Mouse (Mus musculus) cerebellum, postnatal 10 days (tissue): Measurements from ENCODE around the gene Mip.
"Not testable (repeated sequence)": the region's sequence is repeated elsewhere in the genome, so short reads cannot be mapped to it uniquely, and the experiment has no call there.

ENCODE experiments used
- DNase-seq, 2 experiments: peaks; one replicate each; pipeline ENCODE4 v3.0.0; 2021; ENCODE audit warnings: mixed read lengths in 2 of 2

Gene Mip

DNA sequence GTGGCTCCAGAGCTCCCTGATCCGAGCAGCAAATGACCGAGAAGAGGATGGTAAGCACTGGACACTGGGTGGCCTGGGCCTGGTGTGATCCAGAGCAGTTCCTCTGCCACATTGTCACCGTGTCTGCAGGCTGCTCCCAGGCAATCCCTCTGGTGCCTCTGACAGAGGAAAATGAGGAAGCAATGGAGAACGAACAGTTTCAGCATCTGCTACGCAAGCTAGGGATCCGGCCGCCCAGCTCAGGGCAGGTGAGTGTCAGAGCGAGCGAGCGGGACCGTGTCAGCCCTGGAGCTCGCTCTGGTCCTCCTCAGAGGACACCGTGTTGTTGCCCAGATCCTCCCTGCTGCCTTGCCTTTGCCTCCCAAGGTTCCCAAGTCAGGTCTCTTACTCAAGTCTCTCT is 24.9 kb downstream of the Mip start:
- DNase-seq: no peak

DNA sequence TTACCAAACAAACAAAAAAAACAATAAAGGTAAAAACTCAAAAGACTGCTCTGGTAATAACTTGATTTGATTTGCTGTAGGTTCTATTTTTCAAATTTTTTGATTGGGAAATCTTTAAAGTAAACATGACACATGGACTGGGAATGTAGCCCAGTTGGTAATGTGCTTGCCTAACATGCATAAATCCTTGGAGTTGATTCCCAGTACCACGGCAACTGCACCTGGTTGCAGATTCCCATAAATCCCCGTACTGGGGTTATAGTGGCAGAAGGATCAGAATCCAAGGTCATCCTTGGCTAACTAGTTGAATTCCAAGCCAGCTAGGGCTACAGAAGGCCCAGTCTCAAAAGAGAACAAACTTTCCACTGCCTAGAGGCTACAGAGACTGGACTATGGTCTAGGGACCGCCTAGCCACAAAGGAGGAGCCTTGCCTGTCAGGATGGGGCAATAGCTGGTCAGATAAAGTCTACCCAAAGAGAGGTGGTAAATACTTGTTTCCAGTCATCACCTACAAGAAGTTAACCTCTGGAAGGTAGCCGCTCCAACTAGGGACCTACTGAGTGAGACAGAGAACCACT is 28.1 kb downstream of the Mip start, which contains the start of gene Apon:
Apon (plus strand) TSS at position 420 of the 579 bp plus-strand sequence.
- DNase-seq: no peak

DNA sequence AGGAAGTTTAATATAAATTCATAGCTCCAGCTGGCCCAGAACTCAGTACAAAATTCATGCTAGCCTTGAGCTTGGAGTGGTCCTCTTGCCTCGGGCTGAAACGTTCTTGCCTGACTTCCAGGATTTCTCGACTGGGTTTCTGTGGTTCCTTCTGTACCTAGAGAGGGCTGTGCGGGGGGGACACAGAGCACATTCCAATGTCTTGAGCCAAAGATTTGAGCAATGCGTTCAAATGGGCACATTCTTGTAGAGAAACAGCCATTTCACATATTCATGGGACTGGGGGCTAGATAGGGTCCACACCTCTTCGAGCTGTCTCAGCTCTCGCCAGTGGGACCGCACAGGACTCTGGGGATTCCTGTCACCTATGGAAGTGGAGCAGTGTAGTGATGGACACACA is 30.3 kb downstream of the Mip start:
- DNase-seq: no peak

DNA sequence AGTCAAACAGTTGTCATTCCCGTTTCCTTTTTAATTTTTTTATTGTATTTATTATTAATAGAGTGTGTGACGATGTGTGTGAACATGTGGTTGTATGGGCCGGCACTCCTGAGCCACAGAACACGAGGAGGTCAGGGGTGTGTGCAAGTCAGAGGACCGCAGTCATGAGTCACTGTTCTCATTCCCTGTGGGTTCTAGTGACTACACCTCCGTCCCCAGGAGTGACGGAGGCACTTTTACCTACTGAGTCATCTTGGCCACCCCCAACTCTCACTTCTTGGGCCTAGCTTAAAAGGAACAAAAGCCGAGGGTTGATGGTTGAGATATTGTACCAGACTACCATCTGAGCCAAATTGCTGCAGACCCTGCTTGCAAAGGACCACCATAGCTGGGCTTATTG is 30.7 kb downstream of the Mip start:
- DNase-seq: no peak

DNA sequence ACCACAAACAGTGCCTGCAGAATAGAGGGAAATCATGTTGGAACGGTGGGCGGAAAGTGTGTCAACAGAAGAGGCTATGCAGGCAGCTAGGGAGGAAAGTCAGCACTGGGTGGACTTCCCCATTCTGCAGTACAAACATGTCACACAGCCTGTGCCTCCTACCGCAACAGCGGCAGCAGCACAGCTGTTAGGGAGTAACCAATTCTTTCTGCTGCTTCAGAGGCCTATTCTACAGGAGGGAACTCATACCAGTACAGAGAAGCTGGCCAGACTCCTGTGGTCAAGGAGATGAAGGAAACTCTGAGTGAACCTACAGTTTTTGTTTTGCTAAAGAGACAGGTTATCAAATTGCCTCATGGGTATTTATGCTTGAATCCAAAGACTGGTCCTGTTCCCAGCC is 33.3 kb downstream of the Mip start:
- no peak for DNase-seq

DNA sequence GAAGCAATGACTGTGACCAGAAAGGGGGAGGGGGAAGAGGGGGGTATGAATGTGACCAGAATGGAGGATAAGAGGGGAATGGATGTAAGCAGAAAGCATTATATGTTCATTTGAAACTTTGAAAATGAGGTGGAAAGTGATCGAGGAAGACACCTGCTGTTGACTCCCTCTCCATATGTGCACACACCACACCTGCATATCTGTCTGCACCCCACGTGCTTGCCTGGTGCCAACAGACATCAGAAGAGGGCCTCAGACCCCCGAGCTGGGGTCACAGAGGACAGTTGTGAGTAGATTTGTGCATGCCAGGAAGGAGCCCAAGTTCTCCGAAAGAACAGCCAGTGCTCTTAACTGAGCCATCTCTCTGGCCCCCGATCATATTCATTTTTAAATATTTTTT is 34.3 kb downstream of the Mip start:
- DNase-seq: no peak

DNA sequence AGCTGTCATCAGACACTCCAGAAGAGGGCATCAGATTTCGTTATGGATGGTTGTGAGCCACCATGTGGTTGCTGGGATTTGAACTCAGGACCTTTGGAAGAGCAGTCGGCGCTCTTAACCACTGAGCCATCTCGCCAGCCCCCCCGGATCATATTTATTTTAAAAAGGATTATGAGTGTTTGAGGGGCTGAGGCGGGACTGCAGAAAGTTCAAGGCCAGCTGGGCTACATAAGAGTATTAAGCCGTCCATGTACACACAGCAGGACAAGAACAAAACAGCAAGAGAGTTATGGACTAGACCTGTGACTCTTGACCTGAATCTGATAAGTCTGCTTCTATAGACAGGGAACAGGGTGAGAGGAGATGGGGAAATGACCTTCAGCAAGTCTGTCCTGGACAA is 34.7 kb downstream of the Mip start:
- DNase-seq: not testable (repeated sequence)

DNA sequence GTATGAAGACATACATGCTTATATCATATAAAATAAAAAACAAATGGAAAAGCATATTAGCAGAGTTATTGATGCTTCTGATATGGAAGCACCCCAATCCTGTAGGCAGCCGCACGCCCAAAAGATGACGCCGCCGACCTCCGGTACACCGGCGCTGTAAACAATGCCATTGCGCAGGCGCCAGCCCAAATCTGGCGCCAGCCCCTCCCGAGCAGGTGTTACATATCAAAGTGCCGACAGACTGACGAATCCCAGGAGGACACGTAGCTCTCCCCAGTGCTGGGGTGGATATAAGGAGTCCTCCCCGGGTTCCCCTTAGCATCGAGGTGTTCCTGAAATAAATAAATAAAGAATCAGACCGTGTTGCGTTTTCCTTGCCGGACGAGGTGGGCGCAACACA is 36.7 kb downstream of the Mip start:
- DNase-seq: no peak

DNA sequence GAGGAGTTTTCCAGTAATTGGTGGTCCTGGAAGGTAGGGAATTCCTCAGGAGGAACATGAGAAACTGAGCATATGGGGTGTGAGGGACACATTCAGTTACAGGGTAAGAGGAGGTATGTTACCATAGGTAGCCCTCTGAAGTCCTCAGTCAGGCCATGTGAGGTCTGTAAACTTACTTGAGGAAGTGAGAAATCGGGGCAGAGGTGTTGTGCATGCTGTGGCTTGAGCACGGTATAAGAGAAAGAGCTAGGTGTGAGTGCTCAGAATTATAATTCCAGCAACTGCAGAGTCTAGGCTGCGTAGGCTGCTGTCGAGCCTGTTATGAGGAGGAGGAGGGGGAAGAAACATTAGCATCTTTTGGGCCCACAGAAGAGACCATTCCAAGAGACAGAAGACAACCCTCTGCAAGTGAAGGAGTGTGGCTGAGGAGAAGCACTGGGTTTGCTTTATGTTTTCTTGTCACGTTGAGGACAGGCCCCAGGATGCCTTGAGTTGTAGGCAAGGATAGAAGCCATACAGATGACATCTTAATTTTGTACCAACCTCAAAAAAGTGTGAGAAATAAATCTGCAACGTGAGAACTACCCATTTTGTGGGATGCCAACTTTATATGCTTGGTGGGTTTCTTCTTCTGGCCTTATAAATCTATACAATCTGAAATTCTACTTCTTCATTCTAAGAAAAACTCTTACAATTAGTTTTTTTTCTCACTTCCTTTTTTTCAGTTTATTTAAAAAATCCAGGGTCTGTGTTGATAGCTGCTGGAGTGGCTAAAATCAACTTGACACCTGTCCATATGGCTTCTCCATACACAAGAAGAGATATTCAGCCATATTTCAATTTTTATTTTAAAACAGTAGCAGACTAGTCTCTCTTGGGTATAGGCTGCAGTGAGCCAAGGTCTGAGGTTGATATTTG is 38.0 kb downstream of the Mip start:
- DNase-seq: no peak

DNA sequence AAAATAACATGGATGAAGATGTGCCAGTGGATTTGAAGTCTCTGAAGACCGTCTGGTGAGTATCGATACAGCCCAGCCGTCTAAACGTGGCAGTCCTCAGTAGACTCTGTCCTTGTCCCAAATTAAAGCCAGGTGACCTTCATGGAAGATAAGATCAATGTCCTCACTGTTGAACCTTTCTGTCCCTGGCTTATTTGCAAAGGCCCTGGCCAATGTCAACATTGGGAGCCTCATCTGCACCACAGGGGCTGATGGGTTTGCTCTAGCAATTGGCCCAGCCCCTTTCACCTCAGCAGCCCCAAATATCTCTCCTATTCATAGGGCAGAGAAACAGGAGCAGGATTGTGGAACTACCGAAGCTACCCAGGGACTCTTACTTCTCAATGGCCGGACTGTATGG is 42.7 kb downstream of the Mip start, which contains the start of gene Apof:
Apof (plus strand) TSS at position 301 of the 400 bp plus-strand sequence.
- no peak for DNase-seq

DNA sequence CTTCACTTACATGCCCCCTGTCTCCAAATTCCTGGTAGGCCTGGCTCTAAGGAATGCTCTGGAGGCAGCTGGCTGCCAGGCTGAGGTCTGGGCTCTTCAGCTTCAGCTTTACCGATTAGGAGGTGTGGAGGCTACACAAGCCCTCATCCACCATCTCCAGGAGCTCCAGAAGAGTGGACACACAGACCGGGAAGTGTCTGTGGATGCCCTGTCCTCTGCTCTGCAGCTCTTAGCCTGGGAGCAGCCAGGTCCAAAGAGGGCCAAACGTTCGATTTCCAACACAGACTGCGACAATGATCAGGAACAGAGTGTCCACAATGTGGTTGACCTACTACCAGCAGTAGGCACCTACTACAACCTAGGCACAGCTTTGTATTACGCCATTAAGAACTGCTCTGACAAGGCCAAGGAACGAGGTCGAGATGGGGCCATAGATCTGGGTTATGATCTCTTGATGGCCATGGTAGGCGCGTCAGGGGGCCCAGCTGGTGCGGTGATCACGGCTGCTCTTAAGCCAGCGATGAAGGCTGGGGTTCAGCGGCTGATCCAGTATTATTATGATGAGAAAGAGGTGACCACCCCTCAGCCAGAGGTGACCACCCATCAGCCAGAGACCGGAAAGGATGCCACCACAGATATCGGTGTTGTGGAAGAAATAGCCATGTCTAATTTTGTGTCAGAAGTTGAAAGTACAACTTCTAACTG is 43.7 kb downstream of the Mip start:
- no peak for DNase-seq

DNA sequence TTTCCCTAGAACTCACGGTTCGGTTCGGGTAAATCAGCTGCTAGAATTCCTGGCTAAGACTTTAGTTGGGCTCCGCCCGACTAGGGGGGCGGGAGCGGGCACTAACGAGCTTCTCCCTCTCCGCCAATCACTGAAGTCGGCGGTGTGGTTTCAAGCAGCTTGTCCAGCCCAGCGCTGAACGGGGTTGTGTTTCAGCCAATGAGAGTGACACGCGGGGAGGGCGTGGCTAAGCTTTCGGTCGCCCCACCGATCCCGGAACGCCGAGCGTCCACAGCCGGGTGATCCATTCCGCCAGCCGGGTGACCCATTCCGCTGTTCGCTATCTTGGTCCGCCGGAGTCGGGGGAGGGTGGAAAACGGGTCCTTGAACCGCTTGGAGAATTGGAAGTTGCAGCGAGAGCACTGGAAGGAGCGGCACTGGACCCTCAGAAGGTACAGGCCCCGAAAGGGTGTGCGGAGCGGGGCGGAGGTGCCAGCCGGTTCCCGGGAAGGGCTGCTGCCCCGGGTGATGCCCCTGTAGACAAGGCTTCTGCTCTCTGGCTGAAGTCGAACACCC is 44.7 kb downstream of the Mip start, which contains the start of gene Stat2:
Stat2 (plus strand) TSS at position 273 of the 555 bp plus-strand sequence.
- DNase-seq: peak; percentile 97 to 98

DNA sequence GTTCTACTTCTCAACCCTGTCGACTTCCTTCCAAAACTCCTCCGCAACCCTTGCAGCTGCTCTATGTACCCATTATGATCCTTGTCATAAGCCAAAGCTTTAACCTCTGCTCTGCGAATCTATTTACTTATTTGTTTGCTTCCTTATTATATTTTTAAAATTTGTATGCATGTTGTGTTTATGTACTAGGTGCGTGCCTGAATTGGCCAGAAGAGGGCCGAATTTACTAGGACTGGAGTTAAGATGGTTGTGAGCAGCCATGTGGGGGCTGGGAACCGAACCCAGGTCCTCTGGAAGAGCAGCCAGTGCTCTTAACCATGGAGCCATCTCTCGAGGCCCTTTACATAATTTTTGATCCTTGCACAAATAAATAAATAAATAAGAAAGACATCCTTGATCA is 45.2 kb downstream of the Mip start:
- peak; percentile 37 to 39 for DNase-seq

DNA sequence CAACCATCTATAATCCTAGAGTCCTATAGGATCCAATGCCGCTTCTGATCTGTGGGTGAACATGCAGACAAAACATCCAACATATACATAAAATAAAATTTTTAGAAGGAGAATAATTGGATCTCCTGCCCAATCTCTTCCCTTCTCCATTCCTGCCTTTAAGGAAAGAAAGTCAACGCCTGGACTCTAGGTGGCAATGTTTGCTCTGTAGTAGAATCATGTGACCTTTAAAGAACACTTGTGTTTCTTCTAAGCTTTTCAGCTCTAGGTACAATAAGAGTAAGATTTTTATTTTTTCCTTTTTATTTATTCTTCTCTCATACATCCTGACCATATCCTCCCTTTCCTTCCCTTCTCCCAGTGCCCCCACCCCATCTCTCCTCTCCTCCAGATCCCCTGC is 46.2 kb downstream of the Mip start:
- peak; percentile 35 to 49 for DNase-seq

DNA sequence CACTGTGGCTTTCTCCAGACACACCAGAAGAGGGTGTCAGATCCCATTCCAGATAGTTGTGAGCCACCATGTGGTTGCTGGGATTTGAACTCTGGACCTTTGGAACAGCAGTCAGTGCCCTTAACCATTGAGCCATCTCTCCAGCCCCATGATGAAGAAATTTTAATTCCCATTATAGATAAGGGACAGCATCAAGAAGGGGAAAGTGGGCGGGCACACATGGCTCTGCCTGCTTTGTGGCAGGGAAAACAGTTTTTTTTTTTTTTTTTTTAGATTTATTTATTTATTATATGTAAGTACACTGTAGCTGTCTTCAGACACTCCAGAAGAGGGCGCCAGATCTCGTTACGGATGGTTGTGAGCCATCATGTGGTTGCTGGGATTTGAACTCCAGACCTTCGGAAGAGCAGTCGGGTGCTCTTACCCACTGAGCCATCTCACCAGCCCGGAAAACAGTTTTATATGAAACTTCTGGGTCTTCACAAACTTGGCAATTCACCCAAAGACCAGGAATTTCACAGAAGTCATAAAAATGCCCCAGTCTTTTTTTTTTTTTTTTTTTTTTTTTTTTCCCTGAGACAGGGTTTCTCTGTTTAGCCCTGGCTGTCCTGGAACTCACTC is 47.3 kb downstream of the Mip start:
- DNase-seq: not testable (repeated sequence)

DNA sequence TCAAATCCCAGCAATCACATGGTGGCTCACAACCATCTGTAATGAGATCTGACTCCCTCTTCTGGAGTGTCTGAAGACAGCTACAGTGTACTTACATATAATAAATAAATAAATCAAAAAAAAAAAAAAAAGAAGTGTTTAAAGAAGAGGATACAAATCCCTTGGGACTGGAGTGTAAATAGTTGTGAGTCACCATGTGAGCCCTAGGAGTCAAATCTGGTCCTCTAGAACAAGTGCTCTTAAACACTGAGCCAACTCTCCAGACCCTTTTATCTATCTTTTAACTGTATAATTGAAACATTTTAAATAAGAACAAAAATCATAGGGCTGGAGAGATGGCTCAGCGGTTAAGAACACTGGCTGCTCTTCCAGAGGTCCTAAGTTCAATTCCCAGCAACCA is 49.7 kb downstream of the Mip start:
- DNase-seq: not testable (repeated sequence)

DNA sequence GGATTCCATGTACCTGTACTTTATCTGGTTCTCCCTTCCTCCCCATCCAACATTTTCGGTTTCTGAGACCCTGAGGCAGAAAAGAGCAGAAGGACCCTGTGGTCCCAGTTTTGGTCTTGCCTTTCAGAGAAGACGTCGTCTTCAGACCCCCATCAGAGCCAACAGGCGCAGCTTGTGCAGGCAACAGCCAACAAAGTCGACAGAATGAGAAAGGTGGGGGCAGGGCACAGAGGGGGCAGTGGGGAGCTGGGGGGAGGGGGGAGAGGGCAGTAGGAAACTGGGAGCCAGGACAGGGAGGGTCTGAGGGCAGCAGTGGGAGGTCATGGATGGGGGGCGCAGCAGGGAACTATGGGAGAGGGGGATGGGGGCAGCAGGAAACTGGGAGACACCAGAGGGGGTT is 52.5 kb downstream of the Mip start:
- peak; percentile 48 to 51 for DNase-seq

DNA sequence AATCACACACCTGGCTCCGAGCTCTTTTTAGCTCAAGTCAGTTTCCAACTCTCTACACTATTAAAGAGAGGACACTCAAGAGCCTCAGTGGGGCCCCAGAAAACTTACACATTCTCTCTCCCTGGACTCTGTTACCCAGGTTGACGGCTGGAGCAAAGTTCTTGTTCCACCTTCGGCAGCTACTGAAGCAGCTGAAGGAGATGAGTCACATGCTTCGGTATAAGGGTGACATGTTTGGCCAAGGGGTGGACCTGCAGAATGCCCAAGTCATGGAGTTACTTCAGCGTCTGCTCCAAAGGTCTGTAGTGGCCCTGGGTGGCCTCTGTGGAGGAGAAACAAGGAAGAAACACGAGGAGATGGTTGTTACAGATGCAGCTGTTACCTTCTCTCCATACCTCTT is 55.3 kb downstream of the Mip start:
- DNase-seq: no peak
